Mouse (Mus musculus): ENCODE measurements around the gene Olfr319. TPM values are rescaled to one million over a fixed set of nuclear protein-coding genes. Genes with fewer than 3 reads are reported as not detected.

The Olfr319 gene
- total RNA-seq (2012; rRNA removed) (not detected in 2 replicates), polyA plus RNA-seq (2012; ENCODE audit: insufficient read depth in 1 of 2, insufficient read length in 2 of 2, low read depth in 1 of 2, low replicate concordance in 2 of 2, missing spikeins in 1 of 2) (not detected)

GRCm38 (mm10) chr11:58698862-58699261 lies at the start of gene Olfr319:
TSS of gene Olfr319 (plus strand) at chr11:58699162.
- no peak for TF ChIP-seq MAFK (IDR thresholded peaks at IDR 0.05; ENCODE audit: borderline replicate concordance, low read depth, low read length)
- no peak for TF ChIP-seq ETS1 (IDR thresholded peaks at IDR 0.05; ENCODE audit: low read depth, low read length)
- H3K9me3 ChIP-seq (replicated peaks; ENCODE audit: insufficient read depth, low read length), result no peaks in the 10 kb centered on the region
- no peaks in the 10 kb centered on the region for H3K36me3 ChIP-seq (ENCODE audit: control insufficient read depth in 1 of 2, insufficient read depth in 2 of 2, low read length in 2 of 2)
- DNase-seq (ENCODE audit: low read depth, low spot score), result no peak
- H3K4me1 ChIP-seq (ENCODE audit: control insufficient read depth in 1 of 2, insufficient read depth in 2 of 2, low read length in 2 of 2), result no peaks in the 10 kb centered on the region
- H3K79me2 ChIP-seq (ENCODE audit: control insufficient read depth, insufficient read depth, low read length, poor library complexity), result no peaks in the 10 kb centered on the region
- H3K9ac ChIP-seq (ENCODE audit: control insufficient read depth, low read depth, low read length, poor library complexity, severe bottlenecking), result no peak within 1 kb of the TSS
- H3K4me3 ChIP-seq (ENCODE audit: control insufficient read depth in 1 of 2, insufficient read depth in 1 of 2, low read depth in 2 of 2, low read length in 2 of 2), result no peak within 1 kb of the TSS
- peaks cover 7 to 8% of the 10 kb centered on the region in 2 experiments for H3K27me3 ChIP-seq (ENCODE audit: control insufficient read depth in 1 of 2, insufficient read depth in 2 of 2, low read length in 2 of 2)
- H3K27ac ChIP-seq (ENCODE audit: control insufficient read depth, low read depth, low read length), result no peak within 1 kb of the TSS

GRCm38 (mm10) chr11:58655151-58655550 lies 43.8 kb upstream of the Olfr319 start:
- Histone ChIP-seq H3K4me3 (ENCODE audit: control insufficient read depth in 1 of 2, insufficient read depth in 1 of 2, low read depth in 2 of 2, low read length in 2 of 2) (no peak overlapping the region), H3K9ac (ENCODE audit: control insufficient read depth, low read depth, low read length, poor library complexity, severe bottlenecking) (no peak overlapping the region), H3K79me2 (ENCODE audit: control insufficient read depth, insufficient read depth, low read length, poor library complexity) (no peaks in the 10 kb centered on the region), H3K36me3 (ENCODE audit: control insufficient read depth in 1 of 2, insufficient read depth in 2 of 2, low read length in 2 of 2) (no peaks in the 10 kb centered on the region), H3K4me1 (ENCODE audit: control insufficient read depth in 1 of 2, insufficient read depth in 2 of 2, low read length in 2 of 2) (no peaks in the 10 kb centered on the region), H3K9me3 (replicated peaks; ENCODE audit: insufficient read depth, low read length) (no peaks in the 10 kb centered on the region), H3K27me3 (ENCODE audit: control insufficient read depth in 1 of 2, insufficient read depth in 2 of 2, low read length in 2 of 2) (peaks cover 0 to 1% of the 10 kb centered on the region in 2 experiments; a peak in 2 of 4 replicates), H3K27ac (ENCODE audit: control insufficient read depth, low read depth, low read length) (no peak overlapping the region)
- TF ChIP-seq USF2 (IDR thresholded peaks at IDR 0.05; ENCODE audit: borderline replicate concordance in 1 of 2, insufficient read depth in 1 of 2, low read depth in 1 of 2, low read length in 2 of 2), result no peak
- TF ChIP-seq MYB (IDR thresholded peaks at IDR 0.05; ENCODE audit: low read depth, low read length), result no peak
- no peak for TF ChIP-seq MYC (IDR thresholded peaks at IDR 0.05; ENCODE audit: low read depth, low read length)
- TF ChIP-seq ZNF384 (IDR thresholded peaks at IDR 0.05; ENCODE audit: low read depth, low read length), result no peak
- no peak for TF ChIP-seq MEF2A (IDR thresholded peaks at IDR 0.05; ENCODE audit: extremely low read depth, insufficient replicate concordance, low read depth, low read length, poor library complexity, severe bottlenecking)
- TF ChIP-seq NRF1 (IDR thresholded peaks at IDR 0.05; ENCODE audit: insufficient read depth, low read depth, low read length, poor library complexity, severe bottlenecking), result no peak
- TF ChIP-seq ETS1 (IDR thresholded peaks at IDR 0.05; ENCODE audit: low read depth, low read length), result no peak
- no peak for TF ChIP-seq HCFC1 (IDR thresholded peaks at IDR 0.05; ENCODE audit: low read depth, low read length)
- no peak for TF ChIP-seq ZKSCAN1 (IDR thresholded peaks at IDR 0.05; ENCODE audit: low read depth, low read length)
- no peak for TF ChIP-seq EP300 (IDR thresholded peaks at IDR 0.05; ENCODE audit: low read depth in 1 of 2, low read length in 2 of 2)
- TF ChIP-seq CTCF (IDR thresholded peaks at IDR 0.05 in 2 of 3, conservative IDR thresholded peaks at IDR 0.05 in 1 of 3; ENCODE audit: control insufficient read depth in 1 of 3, insufficient read depth in 1 of 3, low read depth in 2 of 3, low read length in 3 of 3, poor library complexity in 1 of 3, severe bottlenecking in 1 of 3), result no peak
- no peak for TF ChIP-seq POLR2AphosphoS5 (IDR thresholded peaks at IDR 0.05; ENCODE audit: borderline replicate concordance, low read depth, low read length)
- TF ChIP-seq GABPA (IDR thresholded peaks at IDR 0.05; ENCODE audit: low read depth, low read length), result no peak
- no peak for TF ChIP-seq RCOR1 (IDR thresholded peaks at IDR 0.05; ENCODE audit: low read depth, low read length)
- DNase-seq (ENCODE audit: low read depth, low spot score), result no peak

Data from MEL (cell line).